Mouse (Mus musculus) MEL (cell line): ENCODE measurements around the gene Gcc2.
"Not testable (repeated sequence)": the region's sequence is repeated elsewhere in the genome, so short reads cannot be mapped to it uniquely, and the experiment has no call there.

Experiments used
- CTCF ChIP-seq, 3 experiments: IDR thresholded peaks in 2 of 3; conservative IDR thresholded peaks in 1 of 3; 2 replicates each; pipeline ENCODE4 v1.5.1; 2011 to 2012; ENCODE audit warnings: low read length in 3 of 3, low read depth in 2 of 3, mild to moderate bottlenecking in 2 of 3, improper control_type of control experiment in 1 of 3, inconsistent platforms in 1 of 3, mixed read lengths in 1 of 3, moderate library complexity in 1 of 3; ENCODE audit not compliant: control insufficient read depth in 1 of 3, insufficient read depth in 1 of 3, poor library complexity in 1 of 3, severe bottlenecking in 1 of 3
- EP300 ChIP-seq, 2 experiments: IDR thresholded peaks; 2 replicates each; pipeline ENCODE4 v1.6.1; 2011; ENCODE audit warnings: improper control_type of control experiment in 2 of 2, low read length in 2 of 2, low read depth in 1 of 2, mild to moderate bottlenecking in 1 of 2
- GABPA ChIP-seq: IDR thresholded peaks from 2 replicates; pipeline ENCODE4 v1.6.1; 2012; ENCODE audit warnings: low read depth, mild to moderate bottlenecking, inconsistent platforms, low read length, improper control_type of control experiment, moderate library complexity
- JUND ChIP-seq: IDR thresholded peaks from 2 replicates; pipeline ENCODE4 v1.6.1; 2011; ENCODE audit warnings: low read depth, mild to moderate bottlenecking, improper control_type of control experiment, low read length
- MAFK ChIP-seq: IDR thresholded peaks from 2 replicates; pipeline ENCODE4 v1.6.1; 2011; ENCODE audit warnings: low read depth, mild to moderate bottlenecking, low read length, improper control_type of control experiment, borderline replicate concordance
- MAX ChIP-seq: IDR thresholded peaks from 2 replicates; pipeline ENCODE4 v1.6.1; 2011; ENCODE audit warnings: low read length, improper control_type of control experiment
- NRF1 ChIP-seq: IDR thresholded peaks from 2 replicates; pipeline ENCODE4 v1.6.1; 2014; ENCODE audit warnings: low read depth, mild to moderate bottlenecking, inconsistent platforms, low read length, improper control_type of control experiment, moderate library complexity; ENCODE audit not compliant: poor library complexity, insufficient read depth, severe bottlenecking
- POLR2A ChIP-seq, 2 experiments: IDR thresholded peaks; 2 replicates each; pipeline ENCODE4 v1.6.1; 2011 to 2012; ENCODE audit warnings: low read length in 2 of 2, mild to moderate bottlenecking in 2 of 2, control low read depth in 1 of 2, improper control_type of control experiment in 1 of 2, low read depth in 1 of 2, moderate library complexity in 1 of 2; ENCODE audit not compliant: control insufficient read depth in 1 of 2, insufficient read depth in 1 of 2, poor library complexity in 1 of 2

DNA sequence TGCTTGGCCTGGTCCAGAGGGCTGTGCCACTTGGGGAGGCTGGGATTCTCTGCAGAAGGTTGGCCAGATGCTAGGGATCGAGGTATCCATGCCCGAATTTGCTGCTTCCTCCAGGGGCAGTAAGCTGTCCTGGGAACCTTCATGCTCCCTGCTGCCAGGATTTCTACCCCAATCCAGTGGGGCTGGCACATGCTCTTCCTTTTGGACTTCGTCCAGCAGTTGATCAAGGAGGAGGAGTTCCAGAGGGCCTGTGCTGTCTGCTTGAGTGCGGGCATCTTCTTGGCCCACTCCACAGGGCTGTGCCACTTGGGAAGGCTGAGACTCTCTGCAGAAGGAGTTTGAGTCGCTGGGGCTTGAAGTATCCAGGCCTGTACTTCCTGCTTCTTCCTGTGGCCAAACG is 32.1 kb upstream of the Gcc2 start:
- not testable (repeated sequence) for TF ChIP-seq MAFK; GABPA; JUND; CTCF (IDR thresholded peaks at IDR 0.05 in 2 of 3, conservative IDR thresholded peaks at IDR 0.05 in 1 of 3; ENCODE audit: control insufficient read depth in 1 of 3, insufficient read depth in 1 of 3, low read depth in 2 of 3, low read length in 3 of 3, poor library complexity in 1 of 3, severe bottlenecking in 1 of 3); POLR2A (IDR thresholded peaks at IDR 0.05; ENCODE audit: control insufficient read depth in 1 of 2, insufficient read depth in 1 of 2, low read depth in 1 of 2, low read length in 2 of 2, poor library complexity in 1 of 2); EP300 (IDR thresholded peaks at IDR 0.05; ENCODE audit: low read depth in 1 of 2, low read length in 2 of 2); NRF1; MAX
